Mouse (Mus musculus) cerebellum, adult 8-10 months (tissue): ENCODE data around the gene Klf16.
A peak's percentile ranks its signal among the peaks of the same experiment; 100 is the strongest.

Experiments used
- DNase-seq: peaks from one replicate; pipeline ENCODE4 v3.0.0; 2022

Gene Klf16

GRCm38 (mm10) chr10:80577195-80578130, at the start of gene Klf16:
Gene Klf16 (minus strand): TSS chr10:80577321.
- DNase-seq, result peak; percentile 87

GRCm38 (mm10) chr10:80625764-80626163, 48.6 kb upstream of the Klf16 start:
- DNase-seq, result no peak

GRCm38 (mm10) chr10:80623457-80624191, 46.5 kb upstream of the Klf16 start:
- DNase-seq, result peak; percentile 59

- no peak for DNase-seq
Observed at GRCm38 (mm10) chr10:80622661-80623456, 45.7 kb upstream of the Klf16 start, which contains the start of gene Csnk1g2. Gene Csnk1g2 (plus strand): TSS chr10:80622838.

- peak; percentile 99 for DNase-seq
Observed at GRCm38 (mm10) chr10:80621940-80622660, 45.0 kb upstream of the Klf16 start.

- DNase-seq, result no peak
Observed at GRCm38 (mm10) chr10:80621690-80621939, 44.5 kb upstream of the Klf16 start.

- no peak for DNase-seq
Observed at GRCm38 (mm10) chr10:80620796-80621689, 43.9 kb upstream of the Klf16 start.

GRCm38 (mm10) chr10:80620365-80620764, 43.2 kb upstream of the Klf16 start:
- DNase-seq, result peak; percentile 35

GRCm38 (mm10) chr10:80619465-80620244, 42.5 kb upstream of the Klf16 start:
- DNase-seq, result no peak

GRCm38 (mm10) chr10:80618181-80618580, 41.1 kb upstream of the Klf16 start:
- no peak for DNase-seq

GRCm38 (mm10) chr10:80614351-80614750, 37.2 kb upstream of the Klf16 start:
- no peak for DNase-seq

GRCm38 (mm10) chr10:80613821-80614220, 36.7 kb upstream of the Klf16 start:
- DNase-seq, result no peak

- no peak for DNase-seq
Observed at GRCm38 (mm10) chr10:80611905-80612304, 34.8 kb upstream of the Klf16 start.

GRCm38 (mm10) chr10:80611024-80611423, 33.9 kb upstream of the Klf16 start:
- DNase-seq, result peak; percentile 49

GRCm38 (mm10) chr10:80610116-80610785, 33.1 kb upstream of the Klf16 start:
- peak; percentile 85 for DNase-seq

GRCm38 (mm10) chr10:80609269-80609924, 32.3 kb upstream of the Klf16 start:
- peak; percentile 36 for DNase-seq

GRCm38 (mm10) chr10:80608435-80608834, 31.3 kb upstream of the Klf16 start:
- DNase-seq, result no peak

- DNase-seq, result peak; percentile 35
Observed at GRCm38 (mm10) chr10:80606737-80607350, 29.7 kb upstream of the Klf16 start.

GRCm38 (mm10) chr10:80606306-80606705, 29.2 kb upstream of the Klf16 start:
- peak; percentile 44 for DNase-seq
